Mouse (Mus musculus) megakaryocyte, embryonic 14.5 days (primary cell): ENCODE measurements around the gene Gpr183.

Source experiments
- FLI1 ChIP-seq: IDR thresholded peaks from 2 replicates; pipeline ENCODE4 v1.6.1; 2012; ENCODE audit warnings: low read length, inconsistent platforms, mixed read lengths
- GATA1 ChIP-seq: IDR thresholded peaks from 3 replicates; pipeline ENCODE4 v1.6.1; 2012; ENCODE audit warnings: mixed read lengths, low read length, inconsistent platforms, borderline replicate concordance

GRCm38 (mm10) chr14:121994171-121994700 lies 29.2 kb upstream of the Gpr183 start:
- TF ChIP-seq GATA1 (no peak), FLI1 (no peak)
